Mouse (Mus musculus) thymus, adult 2 months (tissue): ENCODE measurements around the gene Gm30302. TPM values are rescaled to one million over a fixed set of nuclear protein-coding genes. Genes with fewer than 3 reads are reported as not detected.
"Not testable (repeated sequence)": the region's sequence is repeated elsewhere in the genome, so short reads cannot be mapped to it uniquely, and the experiment has no call there.

Experiments used
- DNase-seq: peaks from one replicate; pipeline ENCODE4 v3.0.0; 2021
- H3K27ac ChIP-seq: fragments of 200-500 bp; 2 replicates; pipeline ENCODE4 v1.5.1; 2012; ENCODE audit warnings: low read length, control low read depth; ENCODE audit not compliant: control insufficient read depth, insufficient read depth
- H3K27me3 ChIP-seq: fragments of 200-500 bp; 2 replicates; pipeline ENCODE4 v1.6.1; 2012; ENCODE audit warnings: mild to moderate bottlenecking, low read length, moderate library complexity, mixed read lengths; ENCODE audit not compliant: control insufficient read depth, insufficient read depth
- H3K36me3 ChIP-seq: fragments of 200-500 bp; 2 replicates; pipeline ENCODE4 v1.6.1; 2012; ENCODE audit warnings: mild to moderate bottlenecking, low read length, moderate library complexity; ENCODE audit not compliant: control insufficient read depth, insufficient read depth
- H3K4me1 ChIP-seq: fragments of 200-500 bp; replicated peaks from 2 replicates; pipeline ENCODE4 v1.6.1; 2012; ENCODE audit warnings: low read length; ENCODE audit not compliant: control insufficient read depth, insufficient read depth
- H3K4me3 ChIP-seq: fragments of 200-500 bp; 2 replicates; pipeline ENCODE4 v1.5.1; 2012; ENCODE audit warnings: mild to moderate bottlenecking, low read length, control low read depth, moderate library complexity; ENCODE audit not compliant: control insufficient read depth, insufficient read depth
- CTCF ChIP-seq: fragments of 200-500 bp; IDR thresholded peaks from 2 replicates; pipeline ENCODE4 v1.5.1; 2012; ENCODE audit warnings: mild to moderate bottlenecking, control low read depth, low read length, moderate library complexity, borderline replicate concordance; ENCODE audit not compliant: control insufficient read depth, poor library complexity, insufficient read depth; ENCODE audit errors: extremely low read depth
- POLR2A ChIP-seq: fragments of 200-500 bp; IDR thresholded peaks from 2 replicates; pipeline ENCODE4 v1.6.1; 2012; ENCODE audit warnings: mild to moderate bottlenecking, low read length, control low read depth, moderate library complexity; ENCODE audit not compliant: control insufficient read depth, poor library complexity, insufficient read depth; ENCODE audit errors: extremely low read depth
- WGBS: fragments of 180-500 bp; shearing (Covaris S2); methylation state at CpG from one replicate; pipeline ENCODE4 v1.1.7; 2018; 5-methylcytosine and 5-hydroxymethylcytosine counted together
- polyA plus RNA-seq: library from polyadenylated mRNA; depleted of rRNA; stranded (reverse); fragments of >200 nt; gene quantifications from 2 replicates; pipeline ENCODE4 v1.2.3, GENCODE M21; 2012

The Gm30302 gene
- polyA plus RNA-seq, 1 experiment = not detected

DNA sequence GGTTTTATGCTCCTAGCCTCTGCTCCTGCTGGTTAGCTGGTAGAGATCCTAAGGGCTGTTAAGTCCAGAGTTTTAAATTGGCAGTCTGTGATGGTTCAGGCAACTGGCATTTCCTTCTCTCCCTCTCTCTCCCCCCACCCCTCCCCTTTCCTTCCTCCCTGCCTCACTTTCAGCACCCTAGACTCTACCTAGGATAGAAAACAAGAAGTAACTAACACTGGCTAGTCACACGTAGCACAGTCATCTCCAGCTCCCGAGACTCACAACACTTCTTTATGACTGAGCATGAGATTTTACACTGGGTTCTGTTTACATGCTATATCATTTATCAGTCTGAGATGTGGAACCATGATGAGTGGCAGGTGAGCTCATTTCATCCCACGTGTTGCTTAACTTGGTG, 16.2 kb upstream of the Gm30302 start:
- 37% methylated on average over 3 of the region's 3 CpGs for WGBS
- Histone ChIP-seq H3K27ac (no peak overlapping the region), H3K4me3 (no peak overlapping the region)

DNA sequence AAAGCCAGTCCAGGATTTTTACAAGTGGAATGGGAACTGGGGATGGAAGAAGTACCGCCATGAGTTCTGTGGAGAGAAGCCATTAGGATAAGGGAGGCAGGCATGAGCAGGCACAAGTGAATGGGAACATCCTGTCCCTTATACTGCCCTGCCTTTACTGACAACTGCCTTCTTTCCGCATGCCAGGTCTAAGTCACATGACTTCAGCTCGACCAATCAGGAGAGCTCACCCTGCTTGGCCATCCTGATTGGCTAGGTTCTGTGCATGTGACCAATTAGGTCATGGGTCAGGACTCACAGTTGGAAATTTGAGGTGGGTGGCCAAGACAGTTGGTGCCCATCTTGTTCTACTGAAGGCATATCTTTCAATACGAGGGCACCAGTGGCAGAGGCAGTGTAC, 15.6 kb upstream of the Gm30302 start:
- 93% methylated on average over 4 of the region's 4 CpGs for WGBS

More for the DNA sequence above, 16.2 kb upstream of the Gm30302 start:
- TF ChIP-seq CTCF (no peak), POLR2A (no peak)
- DNase-seq = no peak
- H3K4me1 ChIP-seq = no peaks in the 10 kb centered on the region
- no peaks in the 10 kb centered on the region for H3K36me3 ChIP-seq
- H3K27me3 ChIP-seq = no peaks in the 10 kb centered on the region

DNA sequence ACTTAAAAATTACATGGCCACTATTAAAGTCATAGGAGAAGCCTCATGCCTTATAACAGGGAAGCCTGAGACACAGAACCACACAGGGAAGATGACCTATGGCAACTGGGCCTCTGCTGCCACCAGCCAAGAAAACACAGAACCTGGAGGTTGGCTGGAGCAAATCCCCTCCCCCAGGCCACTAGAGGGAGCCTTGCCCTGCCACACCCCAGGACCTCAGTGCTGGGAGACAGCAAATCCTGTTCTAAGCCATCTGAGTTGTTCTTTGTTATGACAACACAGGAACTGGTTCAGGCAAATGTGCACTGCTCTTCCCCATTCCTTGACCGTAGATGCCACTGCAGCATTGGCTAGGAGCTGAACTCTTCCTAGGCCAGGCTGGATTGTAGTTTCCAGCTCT, 8.3 kb upstream of the Gm30302 start:
- H3K36me3 ChIP-seq = no peaks in the 10 kb centered on the region
- no peak overlapping the region for H3K27ac ChIP-seq
- 74% methylated on average over 1 of the region's 1 CpGs for WGBS
- TF ChIP-seq POLR2A (no peak), CTCF (no peak)
- no peaks in the 10 kb centered on the region for H3K27me3 ChIP-seq
- H3K4me3 ChIP-seq = no peak overlapping the region
- H3K4me1 ChIP-seq = no peaks in the 10 kb centered on the region
- DNase-seq = no peak

More for the DNA sequence above, 15.6 kb upstream of the Gm30302 start:
- no peak for DNase-seq
- no peak overlapping the region for H3K27ac ChIP-seq
- no peaks in the 10 kb centered on the region for H3K27me3 ChIP-seq
- H3K4me3 ChIP-seq = no peak overlapping the region
- TF ChIP-seq CTCF = no peak
- TF ChIP-seq POLR2A = no peak
- no peaks in the 10 kb centered on the region for H3K36me3 ChIP-seq
- no peaks in the 10 kb centered on the region for H3K4me1 ChIP-seq

DNA sequence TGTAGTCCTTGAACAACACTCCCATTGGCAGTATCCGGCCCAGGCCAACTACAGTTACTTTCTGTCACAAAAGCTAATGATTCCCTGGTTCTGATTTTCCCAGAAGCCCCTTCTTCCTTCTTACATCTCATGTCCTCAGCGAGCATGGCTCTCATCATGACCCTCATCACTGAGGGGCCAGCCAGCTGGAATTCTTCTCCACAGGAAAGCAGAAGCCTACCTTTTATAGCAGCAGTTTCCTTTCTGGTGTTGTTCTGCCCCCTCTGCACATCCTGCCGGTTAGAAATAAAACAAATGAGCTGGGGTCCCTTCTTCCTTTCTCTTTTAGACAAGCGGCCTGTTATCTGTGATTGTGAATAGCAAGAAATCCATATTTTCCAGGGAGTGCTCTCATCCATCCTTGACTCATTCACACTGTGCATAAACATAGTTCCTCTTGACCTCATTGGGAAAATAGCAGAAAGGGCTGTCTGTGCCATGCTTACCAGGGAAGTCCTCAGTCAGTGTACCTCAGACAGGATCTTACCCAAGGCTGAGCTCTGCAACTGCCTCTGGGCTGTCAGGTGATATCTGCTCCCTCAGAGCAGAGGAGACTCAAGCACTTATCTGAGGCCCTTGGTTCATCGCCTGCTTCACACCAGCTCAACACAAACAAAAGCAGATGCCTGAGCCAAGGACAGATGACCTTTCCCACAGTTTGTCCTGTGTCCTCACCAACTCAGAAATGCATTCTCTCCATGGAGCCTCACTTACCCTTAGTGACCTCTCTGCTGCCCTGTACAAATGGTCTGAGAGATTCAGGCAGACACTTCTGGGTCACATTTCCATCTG, 10.0 kb downstream of the Gm30302 start:
- WGBS = 40% methylated on average over 5 of the region's 5 CpGs

DNA sequence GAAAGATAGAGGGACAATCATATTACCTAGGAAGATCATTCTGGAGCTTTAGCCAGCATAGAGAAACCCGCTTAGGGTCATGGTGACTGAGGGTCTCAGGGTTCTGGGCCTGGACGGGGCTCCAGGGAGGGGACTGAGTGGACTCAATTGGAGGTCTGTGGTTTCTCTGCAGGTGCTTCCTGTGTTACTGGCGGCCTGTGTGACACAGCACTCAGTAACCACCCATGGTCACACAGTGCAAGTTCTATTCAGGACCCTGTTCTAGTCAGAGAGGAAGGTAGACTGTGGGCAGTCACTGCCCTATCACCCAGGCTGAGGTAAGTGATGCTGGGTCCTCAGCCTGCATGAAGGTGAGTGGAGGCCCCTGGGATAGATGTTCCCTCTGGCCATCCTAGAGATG, 14.9 kb downstream of the Gm30302 start:
- H3K36me3 ChIP-seq = no peaks in the 10 kb centered on the region
- peaks cover 4% of the 10 kb centered on the region for H3K4me1 ChIP-seq
- H3K27me3 ChIP-seq = no peaks in the 10 kb centered on the region
- H3K4me3 ChIP-seq = no peak overlapping the region
- H3K27ac ChIP-seq = no peak overlapping the region
- no peak for DNase-seq
- TF ChIP-seq POLR2A (no peak), CTCF (no peak)
- WGBS = 29% methylated on average over 3 of the region's 3 CpGs

More for the DNA sequence above, 10.0 kb downstream of the Gm30302 start:
- H3K27ac ChIP-seq = no peak overlapping the region
- H3K4me1 ChIP-seq = peaks cover 3% of the 10 kb centered on the region
- no peak for DNase-seq
- no peaks in the 10 kb centered on the region for H3K27me3 ChIP-seq
- no peaks in the 10 kb centered on the region for H3K36me3 ChIP-seq
- no peak overlapping the region for H3K4me3 ChIP-seq
- TF ChIP-seq POLR2A = no peak
- TF ChIP-seq CTCF = no peak

DNA sequence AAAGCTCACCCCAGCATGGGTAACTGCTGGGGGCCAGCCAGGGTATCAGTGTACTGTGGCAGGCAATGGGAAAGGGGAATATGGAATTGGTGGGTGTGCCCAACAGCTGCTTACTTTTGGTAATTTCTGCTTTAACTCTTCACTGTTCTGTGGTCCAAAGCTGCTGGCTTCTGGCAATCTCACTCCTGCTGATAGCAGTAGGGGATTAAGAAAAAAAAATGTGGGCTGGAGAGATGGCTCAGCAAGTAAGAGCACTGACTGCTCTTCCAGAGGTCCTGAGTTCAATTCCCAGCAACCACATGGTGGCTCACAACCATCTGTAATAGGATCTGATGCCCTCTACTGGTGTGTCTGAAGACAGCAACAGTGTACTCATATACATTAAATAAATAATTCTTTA, 27.3 kb downstream of the Gm30302 start:
- not testable (repeated sequence) for DNase-seq, H3K27me3 ChIP-seq, H3K27ac ChIP-seq, H3K4me3 ChIP-seq, H3K36me3 ChIP-seq, H3K4me1 ChIP-seq

DNA sequence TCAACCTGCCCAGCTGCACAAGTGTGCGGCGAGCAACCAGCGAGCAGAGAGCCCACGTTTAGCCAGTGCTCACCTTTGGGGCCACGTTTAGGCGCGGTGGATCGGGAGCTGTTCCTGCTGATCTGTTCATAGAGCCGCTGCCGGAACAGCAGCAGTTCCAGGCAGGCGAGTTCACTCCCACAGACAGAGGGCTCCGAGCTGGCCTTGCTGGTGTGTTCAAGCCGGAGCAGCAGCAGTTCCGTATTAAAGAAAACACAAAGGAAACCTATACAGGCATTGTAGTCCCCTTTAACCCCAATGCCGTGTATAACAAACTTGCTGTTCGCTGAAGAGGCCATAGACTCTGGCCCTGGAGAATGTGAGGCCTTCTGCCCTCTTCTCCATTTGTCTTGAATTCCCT, 29.7 kb downstream of the Gm30302 start:
- DNase-seq = no peak
- TF ChIP-seq CTCF = no peak
- TF ChIP-seq POLR2A = no peak
- Histone ChIP-seq H3K4me3 (no peak overlapping the region), H3K36me3 (no peaks in the 10 kb centered on the region), H3K4me1 (no peaks in the 10 kb centered on the region), H3K27ac (no peak overlapping the region), H3K27me3 (no peaks in the 10 kb centered on the region)
- 96% methylated on average over 16 of the region's 16 CpGs for WGBS
